Mouse (Mus musculus) hindbrain, postnatal 0 days (tissue): Measurements from ENCODE around the gene Zfp280d. TPM values are rescaled to one million over a fixed set of nuclear protein-coding genes. Genes with fewer than 3 reads are reported as not detected.
A peak's percentile ranks its signal among the peaks of the same experiment; 100 is the strongest.

Experiments
- ATAC-seq: fragments of 200-750 bp; cut with Nextera tagmentation; 2 replicates; pipeline ENCODE4 v1.8.0; 2017; ENCODE audit warnings: mild to moderate bottlenecking, moderate TSS enrichment, moderate library complexity
- DNase-seq: peaks from one replicate; pipeline ENCODE4 v3.0.0-alpha.2; 2015; ENCODE audit warnings: low spot score
- H3K27ac ChIP-seq: fragments of 300-500 bp; sonication (generic); 2 replicates; pipeline ENCODE4 v1.5.1; 2014; ENCODE audit warnings: mild to moderate bottlenecking
- H3K27me3 ChIP-seq: fragments of 300-500 bp; sonication (generic); 2 replicates; pipeline ENCODE4 v1.6.1; 2014; ENCODE audit warnings: low read length, mixed read lengths; ENCODE audit not compliant: insufficient read depth
- H3K36me3 ChIP-seq: fragments of 300-500 bp; sonication (generic); 2 replicates; pipeline ENCODE4 v1.6.1; 2014; ENCODE audit warnings: low read length, mixed read lengths; ENCODE audit not compliant: insufficient read depth
- H3K4me1 ChIP-seq: fragments of 300-500 bp; sonication (generic); 2 replicates; pipeline ENCODE4 v1.6.1; 2014; ENCODE audit warnings: antibody characterized with exemption, low read length, mixed read lengths; ENCODE audit not compliant: insufficient read depth
- H3K4me2 ChIP-seq: fragments of 300-500 bp; sonication (generic); 2 replicates; pipeline ENCODE4 v1.6.1; 2014; ENCODE audit warnings: low read depth, mild to moderate bottlenecking, low read length, moderate library complexity, mixed read lengths
- H3K4me3 ChIP-seq: fragments of 300-500 bp; sonication (generic); 2 replicates; pipeline ENCODE4 v1.5.1; 2014; ENCODE audit warnings: low read length
- H3K9ac ChIP-seq: fragments of 300-500 bp; sonication (generic); replicated peaks from 2 replicates; pipeline ENCODE4 v1.6.1; 2014; ENCODE audit warnings: mild to moderate bottlenecking, low read length, moderate library complexity, mixed read lengths
- H3K9me3 ChIP-seq: fragments of 300-500 bp; sonication (generic); 2 replicates; pipeline ENCODE4 v1.6.1; 2016; ENCODE audit warnings: low read length, mixed read lengths
- CTCF ChIP-seq: IDR thresholded peaks from 2 replicates; pipeline ENCODE4 v1.5.1; 2016; ENCODE audit warnings: antibody characterized with exemption, control low read depth, low read depth
- WGBS: fragments of 180-500 bp; shearing (Covaris S2); extraction: QIAGEN DNeasy Blood & Tissue Kit; methylation state at CpG from one replicate; pipeline ENCODE4 v1.1.7; 2014; 5-methylcytosine and 5-hydroxymethylcytosine counted together
- polyA plus RNA-seq: library from polyadenylated mRNA; unstranded; fragments of >200 nt; fragmentation: Nextera tagmentation; extraction: Ambion mirVana; gene quantifications from 2 replicates; pipeline ENCODE4 v1.2.1, GENCODE M21; 2015
- total RNA-seq: library from RNA; depleted of rRNA; stranded (reverse); fragments of >200 nt; gene quantifications from 2 replicates; pipeline ENCODE4 v1.2.3, GENCODE M21; 2014

Gene Zfp280d
- total and polyA plus RNA-seq, 2 experiments from 2014 or later: 28.8 to 45.6 TPM

- Histone ChIP-seq H3K27me3 (no peaks in the 10 kb centered on the region), H3K9ac (no peak overlapping the region), H3K27ac (no peak overlapping the region), H3K4me3 (no peak overlapping the region), H3K36me3 (peaks cover 6% of the 10 kb centered on the region; the same call in 1 of the 2 replicates), H3K4me1 (no peaks in the 10 kb centered on the region), H3K4me2 (no peak overlapping the region), H3K9me3 (no peaks in the 10 kb centered on the region)
- DNase-seq (no peak), ATAC-seq (no peak)
- 96% methylated on average over 2 of the region's 2 CpGs for WGBS
- TF ChIP-seq CTCF: no peak
These were observed 64.5 kb downstream of the Zfp280d start for GRCm38 (mm10) chr9:72339119-72339518.

DNA sequence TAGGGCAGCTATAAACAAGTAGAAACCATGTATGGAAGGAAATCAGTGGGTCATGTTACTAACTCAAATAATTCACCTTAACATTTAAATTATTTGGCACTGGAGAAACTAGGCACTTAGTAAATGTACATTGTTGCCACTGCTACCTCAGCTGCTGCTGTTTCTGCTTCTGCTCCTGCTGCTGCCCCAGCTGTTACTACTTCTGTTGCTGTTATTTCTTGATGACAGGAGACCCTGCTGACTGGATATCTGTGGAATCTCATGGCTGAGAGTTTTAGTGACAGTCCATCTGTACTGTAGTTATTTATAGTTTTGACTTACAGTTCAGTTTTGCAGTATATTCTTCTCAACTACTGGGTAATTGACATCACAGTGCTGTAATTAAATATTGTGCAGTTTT is 69.2 kb downstream of the Zfp280d start:
- no peaks in the 10 kb centered on the region for H3K9me3 ChIP-seq
- H3K4me1 ChIP-seq: no peaks in the 10 kb centered on the region
- no peak overlapping the region for H3K9ac ChIP-seq
- ATAC-seq (no peak), DNase-seq (peak; percentile 51)
- no peaks in the 10 kb centered on the region for H3K27me3 ChIP-seq
- H3K4me2 ChIP-seq: no peak overlapping the region
- no peak overlapping the region for H3K27ac ChIP-seq
- H3K36me3 ChIP-seq: peaks cover 6% of the 10 kb centered on the region; the same call in 1 of the 2 replicates
- H3K4me3 ChIP-seq: no peak overlapping the region
- no peak for TF ChIP-seq CTCF

- Histone ChIP-seq H3K9ac (no peak overlapping the region), H3K27me3 (no peaks in the 10 kb centered on the region), H3K9me3 (no peaks in the 10 kb centered on the region), H3K4me2 (no peak overlapping the region), H3K36me3 (no peaks in the 10 kb centered on the region), H3K4me3 (no peak overlapping the region), H3K4me1 (no peaks in the 10 kb centered on the region), H3K27ac (no peak overlapping the region)
- no peak for DNase-seq
- no peak for TF ChIP-seq CTCF
- ATAC-seq: no peak
- 99% methylated on average over 2 of the region's 2 CpGs for WGBS
These were observed 97.7 kb downstream of the Zfp280d start for GRCm38 (mm10) chr9:72372359-72372758.

DNA sequence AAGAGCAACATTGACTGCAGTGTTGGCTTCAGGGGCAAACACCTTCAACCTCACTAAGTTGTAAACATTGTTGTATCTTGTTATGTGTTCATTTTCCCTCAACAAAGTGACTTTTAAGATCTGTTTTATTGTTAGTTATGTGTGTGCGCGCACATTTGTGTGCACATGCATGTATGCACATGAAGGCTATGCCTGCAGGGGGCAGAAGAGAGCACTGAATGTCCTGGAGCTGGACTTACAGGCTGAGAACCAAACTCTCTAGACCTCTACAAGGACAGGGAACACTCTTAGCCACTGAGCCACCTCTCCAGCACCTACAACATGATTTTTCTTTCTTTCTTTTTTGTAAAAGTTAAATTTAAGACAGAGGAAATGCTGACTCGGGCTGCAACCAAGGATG is 99.4 kb downstream of the Zfp280d start:
- 94% methylated on average over 3 of the region's 3 CpGs for WGBS
- no peaks in the 10 kb centered on the region for H3K27me3 ChIP-seq
- no peak overlapping the region for H3K27ac ChIP-seq
- H3K4me3 ChIP-seq: no peak overlapping the region
- no peaks in the 10 kb centered on the region for H3K9me3 ChIP-seq
- no peaks in the 10 kb centered on the region for H3K4me1 ChIP-seq
- no peak for ATAC-seq
- DNase-seq: no peak
- no peaks in the 10 kb centered on the region for H3K36me3 ChIP-seq
- no peak for TF ChIP-seq CTCF
- H3K9ac ChIP-seq: no peak overlapping the region
- no peak overlapping the region for H3K4me2 ChIP-seq

DNA sequence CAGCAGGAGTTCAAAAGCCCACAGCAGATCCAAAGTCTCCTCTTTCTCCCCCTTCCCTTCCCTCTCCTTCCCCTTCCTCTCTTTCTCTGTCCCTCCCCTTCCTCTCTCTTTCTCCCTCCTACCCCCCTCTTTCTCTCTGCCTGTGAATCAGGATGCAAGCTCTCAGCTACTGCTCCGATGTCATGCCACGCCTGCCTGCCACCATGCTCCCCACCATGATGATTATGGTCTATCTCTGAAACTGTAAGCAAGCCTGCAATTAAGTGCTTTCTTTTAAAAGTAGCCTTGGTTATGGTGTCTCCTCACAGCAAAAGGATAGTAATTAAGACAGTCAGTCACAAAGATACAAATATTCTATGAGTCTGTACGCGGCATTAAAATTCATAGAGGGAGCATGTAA is 100.3 kb downstream of the Zfp280d start:
- Histone ChIP-seq H3K4me3 (no peak overlapping the region), H3K9me3 (no peaks in the 10 kb centered on the region), H3K4me2 (no peak overlapping the region), H3K36me3 (no peaks in the 10 kb centered on the region), H3K9ac (no peak overlapping the region), H3K4me1 (no peaks in the 10 kb centered on the region), H3K27me3 (no peaks in the 10 kb centered on the region), H3K27ac (no peak overlapping the region)
- TF ChIP-seq CTCF: no peak
- ATAC-seq (no peak), DNase-seq (no peak)
- 62% methylated on average over 4 of the region's 4 CpGs for WGBS

GRCm38 (mm10) chr9:72375639-72376038 is 101.0 kb downstream of the Zfp280d start:
- H3K4me2 ChIP-seq: no peak overlapping the region
- no peak overlapping the region for H3K9ac ChIP-seq
- H3K4me3 ChIP-seq: no peak overlapping the region
- H3K36me3 ChIP-seq: no peaks in the 10 kb centered on the region
- no peak for ATAC-seq
- no peak overlapping the region for H3K27ac ChIP-seq
- H3K4me1 ChIP-seq: no peaks in the 10 kb centered on the region
- H3K27me3 ChIP-seq: no peaks in the 10 kb centered on the region
- no peaks in the 10 kb centered on the region for H3K9me3 ChIP-seq
- no peak for DNase-seq
- 86% methylated on average over 3 of the region's 3 CpGs for whole genome bisulfite sequencing
- no peak for TF ChIP-seq CTCF

- ATAC-seq: no peak
- no peaks in the 10 kb centered on the region for H3K4me1 ChIP-seq
- H3K27me3 ChIP-seq: no peaks in the 10 kb centered on the region
- H3K9ac ChIP-seq: no peak overlapping the region
- H3K9me3 ChIP-seq: no peaks in the 10 kb centered on the region
- no peak overlapping the region for H3K4me2 ChIP-seq
- no peak overlapping the region for H3K4me3 ChIP-seq
- 85% methylated on average over 7 of the region's 7 CpGs for WGBS
- no peaks in the 10 kb centered on the region for H3K36me3 ChIP-seq
- DNase-seq: no peak
- H3K27ac ChIP-seq: no peak overlapping the region
- TF ChIP-seq CTCF: no peak
These were observed 111.1 kb downstream of the Zfp280d start for GRCm38 (mm10) chr9:72385786-72386185.
